Mouse (Mus musculus): Measurements from ENCODE around the gene Taf8. TPM values are rescaled to one million over a fixed set of nuclear protein-coding genes. Genes with fewer than 3 reads are reported as not detected.

Gene Taf8
- total RNA-seq, 4 experiments from 2014 or later = 9.1 to 12.5 (median 10.4) TPM

Other genes with a start within 250 kb of the Taf8 start
- 10 to 100 TPM; 22.2 to 28.9 (median 28.5) TPM for gene Mrps10, start 133.4 kb downstream of the Taf8 start, total RNA-seq (2022)
- under 1 TPM in 3 of 4 experiments, not detected in 1; 0.17 to 0.37 (median 0.35) TPM for gene Guca1b, start 116.9 kb downstream of the Taf8 start, total RNA-seq (2022)
- gene Guca1a, start 101.7 kb downstream of the Taf8 start, total RNA-seq (2022) = under 1 TPM in 1 of 4 experiments, not detected in 3; 0.33 TPM
- gene AI661453, start 65.7 kb downstream of the Taf8 start, total RNA-seq (2022) = 1 to 10 TPM in 3 of 4 experiments, under 1 TPM in 1; 0.50 to 2.1 (median 1.2) TPM
- gene 1700001C19Rik, start 64.9 kb downstream of the Taf8 start, total RNA-seq (2022) = not detected
- gene Ccnd3, start 2.8 kb upstream of the Taf8 start, total RNA-seq (2022) = 10 to 100 TPM; 74.4 to 82.2 (median 75.2) TPM
- 10 to 100 TPM; 14.2 to 16.9 (median 15.9) TPM for gene Bysl, start 109.2 kb upstream of the Taf8 start, total RNA-seq (2022)
- 10 to 100 TPM; 15.7 to 19.9 (median 18.1) TPM for gene Med20, start 109.3 kb upstream of the Taf8 start, total RNA-seq (2022)
- gene Gm20517, start 109.3 kb upstream of the Taf8 start, total RNA-seq (2022) = 1 to 10 TPM in 3 of 4 experiments, under 1 TPM in 1; 0.35 to 5.1 (median 2.0) TPM
- gene Usp49, start 128.4 kb upstream of the Taf8 start, total RNA-seq (2022) = 1 to 10 TPM; 3.4 to 4.6 (median 3.7) TPM
- gene Tomm6, start 186.1 kb upstream of the Taf8 start, total RNA-seq (2022) = 100 to 1,000 TPM; 103 to 121 (median 114) TPM
- 1 to 10 TPM; 4.8 to 7.5 (median 4.9) TPM for gene Frs3, start 186.7 kb upstream of the Taf8 start, total RNA-seq (2022)
- gene Gm21981, start 192.2 kb upstream of the Taf8 start, total RNA-seq (2022) = under 1 TPM; 0.31 to 0.68 (median 0.48) TPM
- gene Prickle4, start 192.4 kb upstream of the Taf8 start, total RNA-seq (2022) = 1 to 10 TPM; 3.0 to 5.6 (median 3.7) TPM
- gene Pgc, start 224.6 kb upstream of the Taf8 start, total RNA-seq (2022) = not detected
- 10 to 100 TPM; 36.9 to 42.6 (median 39.1) TPM for gene Tfeb, start 234.7 kb upstream of the Taf8 start, total RNA-seq (2022)